Mouse (Mus musculus): ENCODE measurements at regions not wholly inside any gene's neighbourhood (a gene's known extent, or its start where the extent isn't known, plus 50 kb on each side); places are given as distances from the start of the nearest gene placed in this dataset.

DNA sequence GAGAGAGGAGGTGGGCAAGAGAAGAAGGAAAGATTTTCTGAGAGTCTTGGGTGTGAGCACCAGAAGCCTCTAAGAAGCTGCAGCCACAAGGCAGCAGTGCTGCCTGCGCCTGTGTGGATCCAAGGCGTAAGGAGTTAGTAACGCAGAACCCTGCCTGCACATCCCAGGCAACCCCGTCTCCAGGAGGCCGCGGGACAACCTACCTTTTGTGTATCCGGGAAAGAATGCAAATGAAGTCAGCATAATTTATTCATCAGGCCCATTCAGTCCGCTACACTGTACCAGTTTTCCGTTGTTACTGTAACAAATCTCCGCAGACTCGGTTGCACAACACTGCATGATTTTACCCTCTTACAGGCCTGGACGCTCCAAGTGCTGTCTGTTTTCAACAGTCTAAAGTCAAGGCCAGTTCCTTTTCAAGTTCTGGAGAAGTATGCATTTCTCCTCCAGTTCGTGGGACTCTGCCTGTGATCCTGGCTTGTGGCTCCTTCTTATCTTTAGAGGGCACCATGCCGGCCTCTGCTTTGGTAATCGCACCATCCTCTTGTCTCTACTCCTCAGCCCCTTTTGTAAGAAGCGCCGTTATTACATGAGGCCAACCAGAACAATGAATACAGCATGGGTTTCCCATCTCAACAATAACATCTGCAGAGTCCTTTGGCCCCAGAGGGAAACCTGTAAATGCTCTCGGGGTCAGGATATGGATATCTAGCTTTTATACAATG, 133.8 kb downstream of the Nufip1 start:
- no peak overlapping the region for H3K27ac ChIP-seq (ENCODE audit: insufficient read depth, low read length)
- H3K4me3 ChIP-seq (ENCODE audit: insufficient read depth, low read length), result no peak overlapping the region
- no peaks in the 10 kb centered on the region for H3K4me1 ChIP-seq (ENCODE audit: control insufficient read depth, insufficient read depth, low read length)
- TF ChIP-seq POLR2A (IDR thresholded peaks at IDR 0.05; ENCODE audit: low read depth, low read length), result no peak
- TF ChIP-seq CTCF (IDR thresholded peaks at IDR 0.05; ENCODE audit: borderline replicate concordance, insufficient read depth, low read length), result no peak

DNA sequence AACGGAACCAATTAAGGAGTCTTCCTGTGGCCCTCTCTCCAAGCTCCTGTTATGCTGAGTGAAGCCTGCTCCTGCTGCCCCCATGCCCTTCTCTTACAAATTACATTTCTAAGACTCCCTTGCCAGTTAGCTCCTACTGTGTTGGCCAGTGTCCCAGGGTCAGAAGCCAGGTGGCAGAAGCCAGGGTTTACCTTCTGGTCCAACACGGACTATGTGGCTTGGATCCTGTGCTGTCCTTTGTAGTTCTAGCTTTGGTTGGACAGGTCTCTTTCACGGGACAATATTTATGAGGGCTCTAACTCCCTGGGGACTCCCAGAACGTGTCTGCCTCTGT, 134.3 kb downstream of the Nufip1 start:
- no peak overlapping the region for H3K27ac ChIP-seq (ENCODE audit: insufficient read depth, low read length)

DNA sequence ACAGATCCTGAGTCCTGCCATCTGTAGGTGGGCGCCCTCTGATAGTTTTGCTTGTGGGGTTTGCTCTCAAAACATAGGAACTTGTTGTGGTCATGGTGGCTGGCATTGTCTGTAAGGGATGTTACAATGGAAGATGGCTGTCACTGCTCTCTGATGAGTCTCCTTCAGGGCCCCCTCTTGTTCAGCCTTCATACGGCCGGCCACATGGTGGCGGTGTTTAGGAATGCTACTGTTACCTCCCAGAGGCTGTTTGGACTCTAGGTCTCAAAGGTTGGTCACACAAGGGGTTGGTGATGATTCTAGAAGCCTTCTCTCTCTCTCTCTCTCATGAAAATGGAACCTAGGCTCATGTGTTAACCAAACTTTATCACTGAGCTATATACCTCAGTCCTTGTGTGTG, 137.0 kb downstream of the Nufip1 start:
- TF ChIP-seq POLR2A (IDR thresholded peaks at IDR 0.05; ENCODE audit: low read depth, low read length) (no peak), CTCF (IDR thresholded peaks at IDR 0.05; ENCODE audit: borderline replicate concordance, insufficient read depth, low read length) (no peak)
- H3K4me1 ChIP-seq (ENCODE audit: control insufficient read depth, insufficient read depth, low read length), result no peaks in the 10 kb centered on the region
- no peak overlapping the region for H3K4me3 ChIP-seq (ENCODE audit: insufficient read depth, low read length)
- no peak overlapping the region for H3K27ac ChIP-seq (ENCODE audit: insufficient read depth, low read length)

More for the DNA sequence above, 134.3 kb downstream of the Nufip1 start:
- no peak overlapping the region for H3K4me3 ChIP-seq (ENCODE audit: insufficient read depth, low read length)
- TF ChIP-seq CTCF (IDR thresholded peaks at IDR 0.05; ENCODE audit: borderline replicate concordance, insufficient read depth, low read length), result no peak
- H3K4me1 ChIP-seq (ENCODE audit: control insufficient read depth, insufficient read depth, low read length), result no peaks in the 10 kb centered on the region

DNA sequence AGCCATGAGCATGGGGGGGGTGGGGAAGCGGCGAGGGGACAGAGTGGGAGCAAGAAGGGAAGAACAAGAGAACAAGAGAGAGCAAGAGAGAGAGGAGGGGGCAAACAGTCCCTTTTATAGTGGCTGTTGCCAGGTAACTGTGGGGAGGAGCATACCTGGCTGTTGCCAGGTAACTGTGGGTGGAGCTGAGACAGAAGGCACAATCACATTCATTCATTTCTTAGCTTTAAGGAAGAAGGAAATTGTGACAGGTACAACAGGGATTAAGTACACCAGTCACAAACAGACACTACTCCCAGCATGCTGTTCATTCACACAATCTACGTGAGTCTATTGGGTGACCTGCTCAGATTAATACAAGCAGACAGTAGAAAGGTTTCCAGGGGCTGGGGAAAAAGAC, 143.2 kb downstream of the Nufip1 start:
- TF ChIP-seq POLR2A (IDR thresholded peaks at IDR 0.05; ENCODE audit: low read depth, low read length) (no peak), CTCF (IDR thresholded peaks at IDR 0.05; ENCODE audit: borderline replicate concordance, insufficient read depth, low read length) (no peak)
- H3K4me1 ChIP-seq (ENCODE audit: control insufficient read depth, insufficient read depth, low read length), result no peaks in the 10 kb centered on the region
- H3K27ac ChIP-seq (ENCODE audit: insufficient read depth, low read length), result no peak overlapping the region
- H3K4me3 ChIP-seq (ENCODE audit: insufficient read depth, low read length), result no peak overlapping the region

DNA sequence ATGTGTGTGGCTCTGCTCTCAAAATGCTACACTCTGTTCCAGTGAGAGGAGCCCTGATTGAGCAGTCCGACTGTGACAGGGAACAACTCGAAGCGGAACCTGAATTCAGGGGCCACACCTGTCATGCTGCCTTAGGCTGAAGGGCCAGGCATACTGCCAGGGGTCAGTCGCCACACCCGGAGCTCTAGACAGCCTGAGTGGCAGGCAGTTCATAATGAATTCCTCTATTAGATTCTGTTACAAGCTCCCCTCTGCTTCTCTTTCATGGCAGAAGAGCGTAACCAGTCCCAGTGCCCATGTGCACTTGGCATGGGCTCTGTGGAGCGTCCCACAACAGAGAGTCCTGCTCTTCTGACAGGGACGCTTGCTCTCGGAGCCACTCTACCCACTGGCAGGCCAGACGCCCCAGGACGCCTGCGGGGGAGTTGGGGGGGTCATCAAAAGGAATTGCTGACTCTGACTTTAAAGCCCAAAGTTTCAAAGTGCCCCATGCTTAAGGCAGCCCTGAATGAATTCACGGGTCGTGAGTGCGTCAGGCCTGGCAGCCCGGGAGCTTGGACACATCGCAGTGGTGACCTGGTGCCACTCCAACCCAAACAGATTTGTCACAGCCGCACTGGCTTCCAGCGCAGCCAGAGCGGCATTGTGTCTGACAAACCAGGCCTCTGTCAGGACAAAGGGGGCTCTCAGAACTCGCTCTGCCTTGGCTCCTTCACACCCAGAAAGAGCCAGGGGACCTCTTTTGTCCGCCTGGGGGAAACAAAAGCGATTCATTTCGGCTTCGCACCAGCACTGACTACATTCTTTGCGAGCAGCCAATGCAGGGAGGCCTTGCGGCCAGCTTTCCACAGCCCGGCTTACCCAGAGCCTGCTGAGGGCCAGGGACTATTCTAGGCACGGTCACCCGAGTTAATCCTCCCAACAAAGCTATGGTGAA, 144.1 kb downstream of the Nufip1 start:
- Histone ChIP-seq H3K4me3 (ENCODE audit: insufficient read depth, low read length) (no peak overlapping the region), H3K4me1 (ENCODE audit: control insufficient read depth, insufficient read depth, low read length) (no peaks in the 10 kb centered on the region), H3K27ac (ENCODE audit: insufficient read depth, low read length) (no peak overlapping the region)
- TF ChIP-seq POLR2A (IDR thresholded peaks at IDR 0.05; ENCODE audit: low read depth, low read length), result no peak
- TF ChIP-seq CTCF (IDR thresholded peaks at IDR 0.05; ENCODE audit: borderline replicate concordance, insufficient read depth, low read length), result no peak

DNA sequence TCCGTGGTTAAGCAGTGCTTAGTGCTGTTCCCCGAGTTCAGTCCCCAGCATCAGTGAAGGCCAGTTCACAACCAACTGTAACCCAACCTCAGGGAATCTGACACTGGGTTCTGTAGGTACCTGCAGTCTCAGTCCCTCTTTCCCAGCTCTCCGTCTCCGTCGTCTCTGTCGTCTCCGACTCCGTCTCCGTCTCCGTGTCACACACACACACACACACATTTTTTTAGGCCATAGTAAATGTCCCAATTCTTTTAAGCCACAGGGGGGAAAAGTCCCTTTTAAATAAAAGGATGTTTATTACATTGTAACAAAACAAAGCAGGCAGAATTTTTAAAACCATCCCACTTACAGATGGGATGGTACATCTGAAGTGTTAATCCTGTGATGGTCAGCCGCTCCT, 145.3 kb downstream of the Nufip1 start:
- Histone ChIP-seq H3K4me3 (ENCODE audit: insufficient read depth, low read length) (no peak overlapping the region), H3K4me1 (ENCODE audit: control insufficient read depth, insufficient read depth, low read length) (no peaks in the 10 kb centered on the region), H3K27ac (ENCODE audit: insufficient read depth, low read length) (no peak overlapping the region)
- TF ChIP-seq CTCF (IDR thresholded peaks at IDR 0.05; ENCODE audit: borderline replicate concordance, insufficient read depth, low read length) (no peak), POLR2A (IDR thresholded peaks at IDR 0.05; ENCODE audit: low read depth, low read length) (no peak)

DNA sequence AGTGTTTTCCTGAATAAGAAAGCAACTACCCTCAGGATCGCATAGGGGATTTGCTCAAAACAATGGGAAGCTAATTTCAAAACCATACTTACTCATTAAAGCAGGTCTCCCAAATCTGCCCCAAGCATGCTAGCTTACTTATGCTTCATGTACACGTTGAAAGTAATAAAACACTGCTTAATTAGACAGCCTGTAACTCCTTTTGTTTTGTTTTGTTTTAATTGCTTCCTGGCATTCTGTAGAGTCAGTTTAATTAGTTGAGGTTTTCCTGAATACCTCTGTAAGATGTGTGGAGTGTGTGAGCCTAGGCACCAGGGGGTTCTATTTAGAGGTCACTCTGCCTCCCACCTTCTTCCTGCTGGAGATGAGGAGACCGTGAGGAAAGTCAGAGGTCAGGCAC, 147.9 kb downstream of the Nufip1 start:
- H3K4me3 ChIP-seq (ENCODE audit: insufficient read depth, low read length), result no peak overlapping the region
- H3K4me1 ChIP-seq (ENCODE audit: control insufficient read depth, insufficient read depth, low read length), result no peaks in the 10 kb centered on the region
- no peak overlapping the region for H3K27ac ChIP-seq (ENCODE audit: insufficient read depth, low read length)
- TF ChIP-seq CTCF (IDR thresholded peaks at IDR 0.05; ENCODE audit: borderline replicate concordance, insufficient read depth, low read length), result no peak
- TF ChIP-seq POLR2A (IDR thresholded peaks at IDR 0.05; ENCODE audit: low read depth, low read length), result no peak

DNA sequence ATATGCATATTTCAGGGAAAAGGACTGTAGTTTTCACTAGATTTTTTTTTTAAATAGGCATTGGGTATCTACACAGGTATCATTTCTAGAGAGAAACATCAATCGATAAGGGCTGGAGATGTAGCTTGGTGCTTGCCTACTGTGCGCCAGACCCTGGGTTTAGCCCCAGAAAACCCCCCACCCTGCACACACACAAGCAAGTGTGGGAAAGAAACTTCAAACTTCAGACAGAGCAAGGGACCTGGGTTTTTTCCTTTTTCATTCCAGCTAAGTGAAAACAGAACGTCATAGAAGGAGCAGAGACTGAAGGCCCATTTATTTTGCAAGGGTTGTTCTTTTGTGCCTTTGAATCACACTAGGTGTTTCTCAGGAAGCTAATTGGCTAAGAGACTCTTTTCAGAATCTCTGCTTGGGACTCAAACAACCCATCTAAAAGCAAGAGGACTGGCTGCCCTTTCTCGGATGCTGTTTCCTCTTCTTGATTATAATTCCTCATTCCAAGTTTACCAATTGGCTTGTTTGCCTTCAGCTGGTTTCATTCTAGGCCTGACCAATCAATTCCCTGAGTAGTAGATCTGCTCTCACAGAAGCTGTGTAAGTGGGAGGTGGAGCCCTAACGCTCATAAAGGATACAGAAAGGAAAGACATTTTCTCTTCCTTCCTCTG, 150.1 kb downstream of the Nufip1 start:
- TF ChIP-seq POLR2A (IDR thresholded peaks at IDR 0.05; ENCODE audit: low read depth, low read length) (no peak), CTCF (IDR thresholded peaks at IDR 0.05; ENCODE audit: borderline replicate concordance, insufficient read depth, low read length) (no peak)
- no peak overlapping the region for H3K4me3 ChIP-seq (ENCODE audit: insufficient read depth, low read length)
- H3K4me1 ChIP-seq (ENCODE audit: control insufficient read depth, insufficient read depth, low read length), result no peaks in the 10 kb centered on the region
- H3K27ac ChIP-seq (ENCODE audit: insufficient read depth, low read length), result no peak overlapping the region

DNA sequence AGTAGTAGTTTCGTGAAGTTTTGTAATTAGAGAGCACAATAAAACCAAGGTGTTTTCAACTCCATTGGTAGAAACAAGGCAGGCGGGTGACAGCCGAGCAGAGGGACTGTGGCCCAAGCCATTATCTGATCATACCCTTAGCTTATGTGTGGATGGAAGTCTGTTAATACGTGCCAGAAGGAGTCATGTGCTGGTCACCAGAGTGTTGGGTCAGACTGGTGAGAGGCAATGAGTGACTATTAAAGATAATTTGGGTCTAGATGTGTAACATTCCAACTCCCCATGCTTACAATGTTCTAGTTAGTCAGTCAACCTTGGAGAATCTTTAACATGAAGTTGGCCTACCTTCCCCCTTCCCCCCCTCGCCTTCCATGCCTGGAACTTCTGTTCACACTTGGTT, 151.1 kb upstream of the Tsc22d1 start:
- H3K27ac ChIP-seq (ENCODE audit: insufficient read depth, low read length), result no peak overlapping the region
- no peaks in the 10 kb centered on the region for H3K4me1 ChIP-seq (ENCODE audit: control insufficient read depth, insufficient read depth, low read length)
- TF ChIP-seq POLR2A (IDR thresholded peaks at IDR 0.05; ENCODE audit: low read depth, low read length), result no peak
- no peak for TF ChIP-seq CTCF (IDR thresholded peaks at IDR 0.05; ENCODE audit: borderline replicate concordance, insufficient read depth, low read length)
- H3K4me3 ChIP-seq (ENCODE audit: insufficient read depth, low read length), result no peak overlapping the region

DNA sequence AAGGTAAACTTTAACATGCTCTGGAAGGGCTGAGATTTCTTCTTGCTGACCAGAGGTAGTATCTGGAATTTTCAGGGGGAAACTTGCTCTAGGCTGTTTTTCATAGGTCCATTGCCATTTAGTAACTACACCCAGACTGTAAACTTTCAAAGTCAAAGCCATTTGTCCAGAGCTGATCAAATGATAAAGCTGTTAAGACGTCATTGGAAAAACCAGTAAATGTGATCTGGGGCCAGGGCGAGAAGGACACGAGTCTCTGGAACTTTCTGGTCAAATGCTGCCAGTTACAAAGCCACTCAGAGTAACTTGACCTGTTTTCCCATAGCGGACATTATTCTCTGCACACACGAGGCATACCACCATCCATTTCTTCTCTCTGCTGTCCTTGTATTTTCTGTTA, 148.9 kb upstream of the Tsc22d1 start:
- no peak for TF ChIP-seq POLR2A (IDR thresholded peaks at IDR 0.05; ENCODE audit: low read depth, low read length)
- no peak for TF ChIP-seq CTCF (IDR thresholded peaks at IDR 0.05; ENCODE audit: borderline replicate concordance, insufficient read depth, low read length)

More for the DNA sequence above, 148.9 kb upstream of the Tsc22d1 start:
- H3K27ac ChIP-seq (ENCODE audit: insufficient read depth, low read length), result no peak overlapping the region
- H3K4me3 ChIP-seq (ENCODE audit: insufficient read depth, low read length), result no peak overlapping the region
- H3K4me1 ChIP-seq (ENCODE audit: control insufficient read depth, insufficient read depth, low read length), result no peaks in the 10 kb centered on the region

Data from embryonic fibroblast, embryonic 13.5 days (primary cell).